Mouse (Mus musculus): ENCODE measurements around the gene Emcn. TPM values are rescaled to one million over a fixed set of nuclear protein-coding genes. Genes with fewer than 3 reads are reported as not detected.
A peak's percentile ranks its signal among the peaks of the same experiment; 100 is the strongest.

Gene Emcn
- total RNA-seq, 2 experiments from 2014 or later, result 8.4 to 10.8 TPM

- intact Hi-C loops (cut with DNase I), result no loop called here
- no peak for DNase-seq (ENCODE audit: low spot score in 2 of 2)
These were observed 41.4 kb downstream of the Emcn start for GRCm38 (mm10) chr3:137382311-137382710.

- intact Hi-C loops (cut with DNase I), result no loop called here
- DNase-seq (ENCODE audit: low spot score in 2 of 2), result peak in 1 of 2 experiments; percentile 19
These were observed 54.7 kb downstream of the Emcn start for GRCm38 (mm10) chr3:137395588-137395987.

- intact Hi-C loops (cut with DNase I), result loop anchor here (2.0 to 10.0 kb wide), 4 partner anchors 205 to 743 kb away; partner anchors contain the start of gene Ppp3ca
- DNase-seq (ENCODE audit: low spot score in 2 of 2), result peak; percentile 66 to 94
These were observed 74.7 kb downstream of the Emcn start for GRCm38 (mm10) chr3:137415451-137416086.

- intact Hi-C loops (cut with DNase I), result loop anchor here (5.0 to 10.0 kb wide), 3 partner anchors 421 to 746 kb away; partner anchors contain the start of gene Ppp3ca
- peak; percentile 32 to 62 for DNase-seq (ENCODE audit: low spot score in 2 of 2)
These were observed 77.8 kb downstream of the Emcn start for GRCm38 (mm10) chr3:137418636-137419035.

- DNase-seq (ENCODE audit: low spot score in 2 of 2), result peak in 1 of 2 experiments; percentile 49
- intact Hi-C loops (cut with DNase I), result loop anchor here (10.0 kb wide), 1 partner anchor 1545 kb away; no protein-coding TSS in a partner anchor
These were observed 88.6 kb downstream of the Emcn start for GRCm38 (mm10) chr3:137429516-137429915.

- no peak for DNase-seq (ENCODE audit: low spot score in 2 of 2)
These were observed 124.2 kb downstream of the Emcn start for GRCm38 (mm10) chr3:137464902-137465629.

GRCm38 (mm10) chr3:137465953-137466352 lies 125.1 kb downstream of the Emcn start:
- no peak for DNase-seq (ENCODE audit: low spot score in 2 of 2)
- intact Hi-C loops (cut with DNase I), result no loop called here

More at GRCm38 (mm10) chr3:137464902-137465629, 124.2 kb downstream of the Emcn start:
- intact Hi-C loops (cut with DNase I), result no loop called here

GRCm38 (mm10) chr3:137466766-137467165 lies 125.9 kb downstream of the Emcn start:
- no peak for DNase-seq (ENCODE audit: low spot score in 2 of 2)
- intact Hi-C loops (cut with DNase I), result no loop called here

- no peak for DNase-seq (ENCODE audit: low spot score in 2 of 2)
- intact Hi-C loops (cut with DNase I), result no loop called here
These were observed 126.5 kb downstream of the Emcn start for GRCm38 (mm10) chr3:137467386-137467785.

GRCm38 (mm10) chr3:137472145-137472544 lies 131.3 kb downstream of the Emcn start:
- intact Hi-C loops (cut with DNase I), result no loop called here
- no peak for DNase-seq (ENCODE audit: low spot score in 2 of 2)

- DNase-seq (ENCODE audit: low spot score in 2 of 2), result peak; percentile 37 to 67
- intact Hi-C loops (cut with DNase I), result loop anchor here (2.0 to 5.0 kb wide), 3 partner anchors 33 to 272 kb away; no protein-coding TSS in a partner anchor
These were observed 139.0 kb downstream of the Emcn start for GRCm38 (mm10) chr3:137479761-137480339.

GRCm38 (mm10) chr3:137481157-137481556 lies 140.3 kb downstream of the Emcn start:
- intact Hi-C loops (cut with DNase I), result loop anchor here (2.0 to 5.0 kb wide), 3 partner anchors 32 to 271 kb away; no protein-coding TSS in a partner anchor
- DNase-seq (ENCODE audit: low spot score in 2 of 2), result peak in 1 of 2 experiments; percentile 65
